Mouse (Mus musculus): Measurements from ENCODE around the gene Rhox3g. TPM values are rescaled to one million over a fixed set of nuclear protein-coding genes. Genes with fewer than 3 reads are reported as not detected.
"Not testable (repeated sequence)": the region's sequence is repeated elsewhere in the genome, so short reads cannot be mapped to it uniquely, and the experiment has no call there.

Rhox3g gene
- not detected in 2 replicates for polyA plus RNA-seq (2011; ENCODE audit: insufficient read depth, insufficient read length, low replicate concordance, missing spikeins)

GRCm38 (mm10) chrX:37628512-37628911, at the start of gene Rhox3g:
TSS of gene Rhox3g (minus strand) at chrX:37628612.
- H3K27ac ChIP-seq (ENCODE audit: control insufficient read depth, insufficient read depth, low read depth, low read length, poor library complexity); H3K4me3 ChIP-seq (replicated peaks; ENCODE audit: control insufficient read depth, low read depth, low read length); H3K4me1 ChIP-seq (ENCODE audit: control insufficient read depth, insufficient read depth, low read length): not testable (repeated sequence)
- WGBS = 91% methylated on average over 2 of the region's 2 CpGs

GRCm38 (mm10) chrX:37673177-37673576, 44.8 kb upstream of the Rhox3g start, which contains the start of gene Rhox2h:
TSS of gene Rhox2h (minus strand) at chrX:37673277.
- not testable (repeated sequence) for H3K4me1 ChIP-seq (ENCODE audit: control insufficient read depth, insufficient read depth, low read length)
- 81% methylated on average over 8 of the region's 8 CpGs for WGBS

GRCm38 (mm10) chrX:37668664-37669063, 40.3 kb upstream of the Rhox3g start, which contains the start of gene Rhox3h:
TSS of gene Rhox3h (minus strand) at chrX:37668764.
- not testable (repeated sequence) for H3K4me3 ChIP-seq (replicated peaks; ENCODE audit: control insufficient read depth, low read depth, low read length); H3K4me1 ChIP-seq (ENCODE audit: control insufficient read depth, insufficient read depth, low read length); H3K27ac ChIP-seq (ENCODE audit: control insufficient read depth, insufficient read depth, low read depth, low read length, poor library complexity)
- 71% methylated on average over 1 of the region's 3 CpGs for WGBS

More at GRCm38 (mm10) chrX:37673177-37673576, 44.8 kb upstream of the Rhox3g start, which contains the start of gene Rhox2h:
- not testable (repeated sequence) for H3K4me3 ChIP-seq (replicated peaks; ENCODE audit: control insufficient read depth, low read depth, low read length); H3K27ac ChIP-seq (ENCODE audit: control insufficient read depth, insufficient read depth, low read depth, low read length, poor library complexity)

- H3K27ac ChIP-seq (ENCODE audit: control insufficient read depth, insufficient read depth, low read depth, low read length, poor library complexity); H3K4me1 ChIP-seq (ENCODE audit: control insufficient read depth, insufficient read depth, low read length); H3K4me3 ChIP-seq (replicated peaks; ENCODE audit: control insufficient read depth, low read depth, low read length): not testable (repeated sequence)
- WGBS = 83% methylated on average over 18 of the region's 20 CpGs
Observed at GRCm38 (mm10) chrX:37651227-37651626, 22.8 kb upstream of the Rhox3g start, which contains the start of gene Rhox4g. TSS of gene Rhox4g (minus strand) at chrX:37651327.

- WGBS = 82% methylated on average over 6 of the region's 6 CpGs
- H3K4me1 ChIP-seq (ENCODE audit: control insufficient read depth, insufficient read depth, low read length); H3K27ac ChIP-seq (ENCODE audit: control insufficient read depth, insufficient read depth, low read depth, low read length, poor library complexity); H3K4me3 ChIP-seq (replicated peaks; ENCODE audit: control insufficient read depth, low read depth, low read length): not testable (repeated sequence)
Observed at GRCm38 (mm10) chrX:37643370-37643769, 15.0 kb upstream of the Rhox3g start, which contains the start of gene Rhox2g. TSS of gene Rhox2g (minus strand) at chrX:37643470.

GRCm38 (mm10) chrX:37607604-37608003, 20.8 kb downstream of the Rhox3g start, which contains the start of gene Rhox4f:
TSS of gene Rhox4f (minus strand) at chrX:37607704.
- not testable (repeated sequence) for H3K4me3 ChIP-seq (replicated peaks; ENCODE audit: control insufficient read depth, low read depth, low read length); H3K27ac ChIP-seq (ENCODE audit: control insufficient read depth, insufficient read depth, low read depth, low read length, poor library complexity); H3K4me1 ChIP-seq (ENCODE audit: control insufficient read depth, insufficient read depth, low read length)
- WGBS = 90% methylated on average over 19 of the region's 19 CpGs

GRCm38 (mm10) chrX:37580692-37581091, 47.7 kb downstream of the Rhox3g start, which contains the start of gene Rhox3f:
TSS of gene Rhox3f (plus strand) at chrX:37580992.
- H3K27ac ChIP-seq (ENCODE audit: control insufficient read depth, insufficient read depth, low read depth, low read length, poor library complexity); H3K4me3 ChIP-seq (replicated peaks; ENCODE audit: control insufficient read depth, low read depth, low read length): not testable (repeated sequence)

More at GRCm38 (mm10) chrX:37580692-37581091, 47.7 kb downstream of the Rhox3g start, which contains the start of gene Rhox3f:
- not testable (repeated sequence) for H3K4me1 ChIP-seq (ENCODE audit: control insufficient read depth, insufficient read depth, low read length)

Other genes with a start within 250 kb of the Rhox3g start
- not detected in 2 replicates for gene Rhox3a2, start 248.6 kb downstream of the Rhox3g start, polyA plus RNA-seq (2011; ENCODE audit: insufficient read depth, insufficient read length, low replicate concordance, missing spikeins)
- not detected in 2 replicates for gene Rhox4a2, start 237.8 kb downstream of the Rhox3g start, polyA plus RNA-seq (2011; ENCODE audit: insufficient read depth, insufficient read length, low replicate concordance, missing spikeins)
- not detected in 2 replicates for gene Rhox2b, start 216.5 kb downstream of the Rhox3g start, polyA plus RNA-seq (2011; ENCODE audit: insufficient read depth, insufficient read length, low replicate concordance, missing spikeins)
- gene Rhox4b, start 196.1 kb downstream of the Rhox3g start, polyA plus RNA-seq (2011; ENCODE audit: insufficient read depth, insufficient read length, low replicate concordance, missing spikeins) = not detected in 2 replicates
- not detected in 2 replicates for gene Rhox2c, start 174.9 kb downstream of the Rhox3g start, polyA plus RNA-seq (2011; ENCODE audit: insufficient read depth, insufficient read length, low replicate concordance, missing spikeins)
- gene Rhox3c, start 170.0 kb downstream of the Rhox3g start, polyA plus RNA-seq (2011; ENCODE audit: insufficient read depth, insufficient read length, low replicate concordance, missing spikeins) = not detected in 2 replicates
- not detected in 2 replicates for gene Rhox4c, start 148.3 kb downstream of the Rhox3g start, polyA plus RNA-seq (2011; ENCODE audit: insufficient read depth, insufficient read length, low replicate concordance, missing spikeins)
- not detected in 2 replicates for gene Rhox2d, start 135.2 kb downstream of the Rhox3g start, polyA plus RNA-seq (2011; ENCODE audit: insufficient read depth, insufficient read length, low replicate concordance, missing spikeins)
- not detected in 2 replicates for gene Rhox4d, start 114.3 kb downstream of the Rhox3g start, polyA plus RNA-seq (2011; ENCODE audit: insufficient read depth, insufficient read length, low replicate concordance, missing spikeins)
- not detected in 2 replicates for gene Rhox2e, start 98.2 kb downstream of the Rhox3g start, polyA plus RNA-seq (2011; ENCODE audit: insufficient read depth, insufficient read length, low replicate concordance, missing spikeins)
- gene Rhox3e, start 86.6 kb downstream of the Rhox3g start, polyA plus RNA-seq (2011; ENCODE audit: insufficient read depth, insufficient read length, low replicate concordance, missing spikeins) = not detected in 2 replicates
- gene Rhox4e, start 71.2 kb downstream of the Rhox3g start, polyA plus RNA-seq (2011; ENCODE audit: insufficient read depth, insufficient read length, low replicate concordance, missing spikeins) = not detected in 2 replicates
- not detected in 2 replicates for gene Rhox2f, start 57.2 kb downstream of the Rhox3g start, polyA plus RNA-seq (2011; ENCODE audit: insufficient read depth, insufficient read length, low replicate concordance, missing spikeins)
- gene Rhox3f, start 47.6 kb downstream of the Rhox3g start, polyA plus RNA-seq (2011; ENCODE audit: insufficient read depth, insufficient read length, low replicate concordance, missing spikeins) = not detected in 2 replicates
- gene Rhox4f, start 20.9 kb downstream of the Rhox3g start, polyA plus RNA-seq (2011; ENCODE audit: insufficient read depth, insufficient read length, low replicate concordance, missing spikeins) = not detected in 2 replicates
- gene Rhox2g, start 14.9 kb upstream of the Rhox3g start, polyA plus RNA-seq (2011; ENCODE audit: insufficient read depth, insufficient read length, low replicate concordance, missing spikeins) = not detected in 2 replicates
- gene Rhox4g, start 22.7 kb upstream of the Rhox3g start, polyA plus RNA-seq (2011; ENCODE audit: insufficient read depth, insufficient read length, low replicate concordance, missing spikeins) = not detected in 2 replicates
- gene Rhox3h, start 40.2 kb upstream of the Rhox3g start, polyA plus RNA-seq (2011; ENCODE audit: insufficient read depth, insufficient read length, low replicate concordance, missing spikeins) = not detected in 2 replicates
- not detected in 2 replicates for gene Rhox2h, start 44.7 kb upstream of the Rhox3g start, polyA plus RNA-seq (2011; ENCODE audit: insufficient read depth, insufficient read length, low replicate concordance, missing spikeins)
- gene Rhox5, start 176.2 kb upstream of the Rhox3g start, polyA plus RNA-seq (2011; ENCODE audit: insufficient read depth, insufficient read length, low replicate concordance, missing spikeins) = 21.4 TPM in 1 of 2 replicates, not detected in the other
- gene Rhox6, start 198.3 kb upstream of the Rhox3g start, polyA plus RNA-seq (2011; ENCODE audit: insufficient read depth, insufficient read length, low replicate concordance, missing spikeins) = not detected in 2 replicates
- gene Rhox7a, start 203.1 kb upstream of the Rhox3g start, polyA plus RNA-seq (2011; ENCODE audit: insufficient read depth, insufficient read length, low replicate concordance, missing spikeins) = not detected in 2 replicates

Measured in bone marrow, adult 2 months (tissue).